Mouse (Mus musculus) adrenal gland, adult (tissue): ENCODE data around the gene Ift22.
"Not testable (repeated sequence)": the region's sequence is repeated elsewhere in the genome, so short reads cannot be mapped to it uniquely, and the experiment has no call there.

ENCODE experiments used
- DNase-seq, 2 experiments: peaks; one replicate each; pipeline ENCODE4 v3.0.0; 2022 to 2023; ENCODE audit warnings: low spot score in 1 of 2; ENCODE audit not compliant: inconsistent age in 2 of 2

Ift22 gene

GRCm38 (mm10) chr5:136905630-136906029, 2.3 kb upstream of the Ift22 start:
- DNase-seq, result peak in 1 of 2 experiments; percentile 52

- no peak for DNase-seq
These were observed 363 bp upstream of the Ift22 start for GRCm38 (mm10) chr5:136907587-136907986.

GRCm38 (mm10) chr5:136914183-136914582, 6.2 kb downstream of the Ift22 start:
- DNase-seq, result peak in 1 of 2 experiments; percentile 14

- no peak for DNase-seq
These were observed 9.8 kb downstream of the Ift22 start for GRCm38 (mm10) chr5:136917613-136918242.

- DNase-seq, result peak; percentile 75 to 95
These were observed 10.9 kb downstream of the Ift22 start for GRCm38 (mm10) chr5:136918655-136919472.

- peak in 1 of 2 experiments; percentile 57 for DNase-seq
These were observed 11.8 kb downstream of the Ift22 start for GRCm38 (mm10) chr5:136919546-136920301.

- DNase-seq, result no peak
These were observed 14.9 kb downstream of the Ift22 start for GRCm38 (mm10) chr5:136922830-136923229.

GRCm38 (mm10) chr5:136923751-136924478, 16.0 kb downstream of the Ift22 start:
- no peak for DNase-seq

- peak; percentile 70 to 93 for DNase-seq
These were observed 21.1 kb downstream of the Ift22 start for GRCm38 (mm10) chr5:136929073-136929472.

GRCm38 (mm10) chr5:136931896-136932295, 23.9 kb downstream of the Ift22 start:
- no peak for DNase-seq

GRCm38 (mm10) chr5:136932956-136933355, 25.0 kb downstream of the Ift22 start:
- no peak for DNase-seq

GRCm38 (mm10) chr5:136933930-136934329, 26.0 kb downstream of the Ift22 start:
- peak in 1 of 2 experiments; percentile 36 for DNase-seq

- peak in 1 of 2 experiments; percentile 48 for DNase-seq
These were observed 28.1 kb downstream of the Ift22 start for GRCm38 (mm10) chr5:136935905-136936695.

GRCm38 (mm10) chr5:136936750-136937149, 28.8 kb downstream of the Ift22 start:
- no peak for DNase-seq

GRCm38 (mm10) chr5:136937621-136938020, 29.7 kb downstream of the Ift22 start:
- DNase-seq, result no peak

- no peak for DNase-seq
These were observed 31.3 kb downstream of the Ift22 start for GRCm38 (mm10) chr5:136939284-136939683.

- not testable (repeated sequence) for DNase-seq
These were observed 32.1 kb downstream of the Ift22 start for GRCm38 (mm10) chr5:136940029-136940428.

GRCm38 (mm10) chr5:136940845-136941560, 33.1 kb downstream of the Ift22 start:
- no peak for DNase-seq

- no peak for DNase-seq
These were observed 34.8 kb downstream of the Ift22 start for GRCm38 (mm10) chr5:136942781-136943180.
